Mouse (Mus musculus) hindbrain, embryonic 14.5 days (tissue): ENCODE measurements at regions not wholly inside any gene's neighbourhood (a gene's known extent, or its start where the extent isn't known, plus 50 kb on each side); places are given as distances from the start of the nearest gene placed in this dataset.
"Not testable (repeated sequence)": the region's sequence is repeated elsewhere in the genome, so short reads cannot be mapped to it uniquely, and the experiment has no call there.

Source experiments
- ATAC-seq: fragments of 200-750 bp; cut with Nextera tagmentation; 2 replicates; pipeline ENCODE4 v1.8.0; 2017; ENCODE audit warnings: moderate number of reproducible peaks, mild to moderate bottlenecking, moderate TSS enrichment, moderate library complexity; ENCODE audit not compliant: low FRiP score
- DNase-seq: peaks from one replicate; pipeline ENCODE4 v3.0.0-alpha.2; 2015; ENCODE audit warnings: low spot score
- H3K27ac ChIP-seq: fragments of 300-500 bp; sonication (generic); 2 replicates; pipeline ENCODE4 v1.5.1; 2014; ENCODE audit warnings: mild to moderate bottlenecking, moderate library complexity
- H3K27me3 ChIP-seq: fragments of 300-500 bp; sonication (generic); 2 replicates; pipeline ENCODE4 v1.6.1; 2014; ENCODE audit warnings: mild to moderate bottlenecking, low read length, mixed read lengths; ENCODE audit not compliant: control insufficient read depth, insufficient read depth
- H3K36me3 ChIP-seq: fragments of 300-500 bp; sonication (generic); replicated peaks from 2 replicates; pipeline ENCODE4 v1.6.1; 2014; ENCODE audit not compliant: control insufficient read depth, insufficient read depth
- H3K4me1 ChIP-seq: fragments of 300-500 bp; sonication (generic); replicated peaks from 2 replicates; pipeline ENCODE4 v1.6.1; 2014; ENCODE audit warnings: antibody characterized with exemption, low read length, mixed read lengths; ENCODE audit not compliant: control insufficient read depth, insufficient read depth
- H3K4me2 ChIP-seq: fragments of 300-500 bp; sonication (generic); replicated peaks from 2 replicates; pipeline ENCODE4 v1.6.1; 2014; ENCODE audit warnings: mild to moderate bottlenecking, moderate library complexity
- H3K4me3 ChIP-seq: fragments of 300-500 bp; sonication (generic); replicated peaks from 2 replicates; pipeline ENCODE4 v1.5.1; 2014; ENCODE audit warnings: mild to moderate bottlenecking, low read length
- H3K9ac ChIP-seq: fragments of 300-500 bp; sonication (generic); 2 replicates; pipeline ENCODE4 v1.6.1; 2014
- H3K9me3 ChIP-seq: fragments of 300-500 bp; sonication (generic); 2 replicates; pipeline ENCODE4 v1.6.1; 2016; ENCODE audit warnings: low read length; ENCODE audit not compliant: control insufficient read depth
- WGBS: fragments of 180-500 bp; shearing (Covaris S2); extraction: QIAGEN DNeasy Blood & Tissue Kit; methylation state at CpG from one replicate; pipeline ENCODE4 v1.1.7; 2014; 5-methylcytosine and 5-hydroxymethylcytosine counted together

- H3K4me2 ChIP-seq = no peak overlapping the region
- no peak overlapping the region for H3K4me3 ChIP-seq
- DNase-seq (no peak), ATAC-seq (no peak)
- H3K9me3 ChIP-seq = no peaks in the 10 kb centered on the region
- H3K27ac ChIP-seq = no peak overlapping the region
- no peaks in the 10 kb centered on the region for H3K4me1 ChIP-seq
- no peak overlapping the region for H3K9ac ChIP-seq
- H3K36me3 ChIP-seq = no peaks in the 10 kb centered on the region
- WGBS = 60% methylated on average over 1 of the region's 1 CpGs
- no peaks in the 10 kb centered on the region for H3K27me3 ChIP-seq
These were observed 384.2 kb upstream of the Nova1 start for GRCm38 (mm10) chr12:47202936-47203335.

- H3K4me1 ChIP-seq = no peaks in the 10 kb centered on the region
- no peaks in the 10 kb centered on the region for H3K36me3 ChIP-seq
- no peak overlapping the region for H3K4me2 ChIP-seq
- H3K9me3 ChIP-seq = no peaks in the 10 kb centered on the region
- no peaks in the 10 kb centered on the region for H3K27me3 ChIP-seq
- no peak overlapping the region for H3K27ac ChIP-seq
- H3K9ac ChIP-seq = no peak overlapping the region
- DNase-seq = no peak
- WGBS = 81% methylated on average over 6 of the region's 6 CpGs
- ATAC-seq = no peak
- H3K4me3 ChIP-seq = no peak overlapping the region
These were observed 379.9 kb upstream of the Nova1 start for GRCm38 (mm10) chr12:47198609-47199008.

DNA sequence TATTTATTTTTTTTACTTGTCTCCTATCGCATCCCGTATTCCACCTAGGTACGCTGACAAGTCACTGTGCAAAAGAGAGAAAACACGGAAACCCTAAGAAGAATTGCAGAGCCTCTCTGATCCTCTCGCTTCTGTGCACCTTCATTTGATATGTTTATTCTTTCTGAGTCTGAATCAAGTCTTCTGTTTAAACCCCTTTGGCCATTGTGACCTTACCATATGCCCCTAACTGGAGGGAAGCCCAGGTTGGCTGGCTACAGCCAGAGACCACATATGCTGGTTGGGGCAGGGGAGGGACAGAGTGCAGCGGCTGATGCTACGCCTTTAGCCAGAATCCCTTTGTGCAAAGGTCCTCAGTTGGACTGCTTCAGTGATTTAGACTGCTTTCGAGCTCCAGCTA is 346.0 kb upstream of the Nova1 start:
- Histone ChIP-seq H3K36me3 (no peaks in the 10 kb centered on the region), H3K27ac (peak overlapping the region; percentile 79), H3K4me2 (peak overlapping the region; percentile 47), H3K4me1 (peaks cover 23% of the 10 kb centered on the region), H3K9me3 (no peaks in the 10 kb centered on the region), H3K27me3 (no peaks in the 10 kb centered on the region), H3K4me3 (peak overlapping the region; percentile 14; the same call in 1 of the 2 replicates), H3K9ac (peak overlapping the region; percentile 48; the same call in 1 of the 2 replicates)
- whole genome bisulfite sequencing = 46% methylated on average over 8 of the region's 8 CpGs
- DNase-seq = peak; percentile 46
- peak; percentile 69 for ATAC-seq

DNA sequence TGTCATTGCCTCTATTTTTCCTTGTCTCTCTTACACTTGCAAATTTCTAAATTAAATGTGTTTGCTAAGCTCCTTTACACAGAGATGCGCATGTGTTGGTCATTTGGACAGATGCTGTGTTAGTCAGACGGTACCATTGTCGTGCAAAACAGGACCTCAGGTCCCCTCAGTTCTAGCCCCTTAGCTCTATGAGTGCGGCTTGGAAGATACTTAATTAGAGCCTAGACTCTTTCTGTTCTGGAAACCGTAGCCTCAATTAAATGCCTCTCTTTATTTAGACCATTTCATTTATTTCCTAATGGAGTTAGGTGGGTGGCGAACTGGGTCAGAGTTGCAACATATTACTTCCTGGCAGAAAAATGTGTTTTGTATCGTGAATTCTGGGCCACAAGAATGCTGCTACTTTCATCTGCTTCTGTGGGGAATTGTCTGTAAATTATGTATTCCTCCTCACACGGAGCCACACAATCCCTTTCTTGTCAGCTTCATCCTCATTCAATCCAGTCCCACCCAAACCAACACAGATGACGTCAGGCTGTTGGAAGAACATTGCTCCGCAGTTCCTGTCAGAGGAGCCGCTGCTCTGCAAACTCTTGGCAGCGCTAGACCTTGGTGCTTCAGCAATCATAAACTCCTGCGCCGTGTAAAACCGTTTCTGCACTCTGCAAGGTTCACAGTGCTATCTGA is 345.4 kb upstream of the Nova1 start:
- Histone ChIP-seq H3K4me1 (peaks cover 23% of the 10 kb centered on the region), H3K9ac (peak overlapping the region; percentile 48; the same call in 1 of the 2 replicates), H3K27ac (peak overlapping the region; percentile 79), H3K4me3 (peak overlapping the region; percentile 14; the same call in 1 of the 2 replicates), H3K27me3 (no peaks in the 10 kb centered on the region), H3K4me2 (peak overlapping the region; percentile 47), H3K36me3 (no peaks in the 10 kb centered on the region), H3K9me3 (no peaks in the 10 kb centered on the region)
- peak; percentile 63 for DNase-seq
- WGBS = 18% methylated on average over 15 of the region's 15 CpGs
- peak; percentile 85 for ATAC-seq

DNA sequence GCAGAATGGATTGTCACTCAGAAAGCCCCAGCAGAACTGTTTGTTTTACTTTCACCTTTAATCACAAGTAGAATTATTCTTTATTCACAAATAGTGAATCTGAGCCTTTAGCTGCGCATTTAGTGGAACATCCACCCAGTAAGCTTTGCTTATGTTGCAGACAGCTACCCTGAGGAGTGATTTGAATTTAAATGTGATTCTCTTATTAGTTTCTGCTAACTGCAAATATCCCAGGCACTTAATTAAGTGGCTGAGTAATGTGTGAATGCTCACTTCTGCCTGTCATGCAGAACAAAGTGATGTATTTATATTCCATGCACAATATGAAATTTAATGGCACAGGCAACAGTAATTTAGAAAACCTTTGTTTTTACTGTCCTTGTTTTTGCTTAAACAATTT is 344.4 kb upstream of the Nova1 start:
- 12% methylated on average over 1 of the region's 1 CpGs for WGBS
- ATAC-seq (peak; percentile 52; the same call in 1 of the 2 replicates), DNase-seq (peak; percentile 36)
- H3K27me3 ChIP-seq = no peaks in the 10 kb centered on the region
- no peaks in the 10 kb centered on the region for H3K36me3 ChIP-seq
- peak overlapping the region; percentile 37 for H3K4me2 ChIP-seq
- H3K4me1 ChIP-seq = peaks cover 23% of the 10 kb centered on the region
- H3K9me3 ChIP-seq = no peaks in the 10 kb centered on the region
- peak overlapping the region; percentile 37; the same call in 1 of the 2 replicates for H3K9ac ChIP-seq
- H3K27ac ChIP-seq = peak overlapping the region; percentile 79
- H3K4me3 ChIP-seq = no peak overlapping the region

DNA sequence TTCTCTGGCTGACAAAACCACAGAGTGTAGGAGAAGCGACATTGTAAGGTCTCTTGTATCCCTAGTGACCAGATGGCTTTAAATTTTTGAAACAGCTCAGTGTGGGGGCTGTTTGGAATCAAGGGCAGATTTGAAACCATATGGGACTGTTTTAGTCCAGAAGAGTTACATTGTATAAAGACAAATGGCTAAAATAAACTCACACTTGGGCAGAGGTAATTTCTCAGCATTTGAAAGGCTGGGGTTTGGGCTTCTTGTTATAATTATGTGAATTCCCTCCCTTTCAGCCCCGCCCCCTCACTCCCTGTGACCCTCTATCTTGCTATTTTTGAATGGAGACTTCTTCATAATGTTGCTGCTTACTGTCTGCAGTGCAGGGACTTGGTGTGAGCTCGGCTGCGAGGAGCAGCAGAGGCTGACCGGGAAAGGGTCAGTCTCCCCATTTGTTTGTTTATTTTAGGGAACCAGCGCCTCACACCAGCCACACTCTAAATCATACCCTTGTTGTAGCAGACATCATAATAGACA is 344.0 kb upstream of the Nova1 start:
- no peak for DNase-seq
- Histone ChIP-seq H3K36me3 (no peaks in the 10 kb centered on the region), H3K9me3 (no peaks in the 10 kb centered on the region), H3K4me3 (no peak overlapping the region), H3K9ac (peak overlapping the region; percentile 37), H3K27me3 (no peaks in the 10 kb centered on the region), H3K27ac (peak overlapping the region; percentile 79), H3K4me2 (peak overlapping the region; percentile 37), H3K4me1 (peaks cover 23% of the 10 kb centered on the region)
- 8% methylated on average over 6 of the region's 6 CpGs for WGBS
- ATAC-seq = peak; percentile 47; the same call in 1 of the 2 replicates

DNA sequence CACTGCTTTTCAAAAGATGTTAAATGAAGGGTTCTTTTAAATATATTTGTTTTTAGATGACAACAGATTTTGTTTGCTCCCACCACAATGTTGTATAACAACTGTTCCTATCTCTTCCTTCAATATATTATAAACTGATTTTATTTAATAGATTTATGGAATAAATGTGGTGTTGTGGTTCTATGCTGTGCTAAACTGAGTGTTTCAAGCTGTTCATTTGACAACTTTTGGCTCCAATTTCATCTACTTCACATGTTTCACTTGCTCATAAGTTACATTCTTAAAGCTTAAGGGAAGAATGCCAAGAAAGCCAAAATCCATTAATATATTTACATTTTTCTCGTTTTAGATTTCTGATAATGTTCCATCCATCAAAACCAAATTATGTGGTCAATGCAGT is 341.9 kb upstream of the Nova1 start:
- Histone ChIP-seq H3K27ac (no peak overlapping the region), H3K4me1 (peaks cover 23% of the 10 kb centered on the region), H3K27me3 (no peaks in the 10 kb centered on the region), H3K36me3 (no peaks in the 10 kb centered on the region), H3K9ac (no peak overlapping the region), H3K4me3 (no peak overlapping the region), H3K4me2 (no peak overlapping the region), H3K9me3 (no peaks in the 10 kb centered on the region)
- WGBS = 81% methylated on average over 1 of the region's 1 CpGs
- ATAC-seq (no peak), DNase-seq (no peak)

GRCm38 (mm10) chr12:47155916-47156315 is 337.2 kb upstream of the Nova1 start:
- ATAC-seq, DNase-seq, H3K4me2 ChIP-seq, H3K36me3 ChIP-seq, H3K4me1 ChIP-seq, H3K4me3 ChIP-seq, H3K27me3 ChIP-seq, H3K27ac ChIP-seq, H3K9me3 ChIP-seq, H3K9ac ChIP-seq: not testable (repeated sequence)
- WGBS = 14% methylated on average over 2 of the region's 3 CpGs

GRCm38 (mm10) chr12:47140677-47141076 is 321.9 kb upstream of the Nova1 start:
- DNase-seq (no peak), ATAC-seq (peak; percentile 46; the same call in 1 of the 2 replicates)
- Histone ChIP-seq H3K4me2 (no peak overlapping the region), H3K4me3 (no peak overlapping the region), H3K9me3 (0 out of 2 replicates have a peak, but pooled peaks cover 3% of the 10 kb centered on the region), H3K9ac (no peak overlapping the region), H3K4me1 (no peaks in the 10 kb centered on the region), H3K27me3 (no peaks in the 10 kb centered on the region), H3K27ac (no peak overlapping the region), H3K36me3 (no peaks in the 10 kb centered on the region)
- WGBS = 47% methylated on average over 4 of the region's 4 CpGs
